Mouse (Mus musculus) midbrain, embryonic 10.5 days (tissue): Measurements from ENCODE around the gene Notch2. TPM values are rescaled to one million over a fixed set of nuclear protein-coding genes. Genes with fewer than 3 reads are reported as not detected.

Experiments used
- DNase-seq: peaks from one replicate; pipeline ENCODE4 v3.0.0-alpha.2; 2017; ENCODE audit warnings: low spot score
- H3K27ac ChIP-seq: fragments of 300-500 bp; sonication (generic); replicated peaks from 2 replicates; pipeline ENCODE4 v1.5.1; 2016; ENCODE audit warnings: mild to moderate bottlenecking
- H3K27me3 ChIP-seq: fragments of 300-500 bp; sonication (generic); 2 replicates; pipeline ENCODE4 v1.6.1; 2016; ENCODE audit warnings: low read depth, mild to moderate bottlenecking; ENCODE audit not compliant: poor library complexity, severe bottlenecking
- H3K36me3 ChIP-seq: fragments of 300-500 bp; sonication (generic); 2 replicates; pipeline ENCODE4 v1.6.1; 2016; ENCODE audit warnings: mild to moderate bottlenecking, moderate library complexity
- H3K4me1 ChIP-seq: fragments of 300-500 bp; sonication (generic); 2 replicates; pipeline ENCODE4 v1.6.1; 2016
- H3K4me3 ChIP-seq: fragments of 300-500 bp; sonication (generic); 2 replicates; pipeline ENCODE4 v1.5.1; 2016; ENCODE audit warnings: mild to moderate bottlenecking, moderate library complexity
- H3K9me3 ChIP-seq: fragments of 300-500 bp; sonication (generic); replicated peaks from 2 replicates; pipeline ENCODE4 v1.6.1; 2016; ENCODE audit warnings: mild to moderate bottlenecking
- WGBS: fragments of 180-500 bp; shearing (Covaris S2); methylation state at CpG from one replicate; pipeline ENCODE4 v1.1.7; 2016; 5-methylcytosine and 5-hydroxymethylcytosine counted together
- polyA plus RNA-seq: library from polyadenylated mRNA; unstranded; fragments of >200 nt; fragmentation: Nextera tagmentation; extraction: Ambion mirVana; gene quantifications from 2 replicates; pipeline ENCODE4 v1.2.1, GENCODE M21; 2016

The Notch2 gene
- polyA plus RNA-seq, 1 experiment from 2014 or later = 16.6 TPM

GRCm38 (mm10) chr3:98145204-98145603 is 131.9 kb downstream of the Notch2 start:
- no peaks in the 10 kb centered on the region for H3K9me3 ChIP-seq
- H3K4me1 ChIP-seq = no peaks in the 10 kb centered on the region
- H3K27ac ChIP-seq = no peak overlapping the region
- 89% methylated on average over 10 of the region's 10 CpGs for WGBS
- peaks cover 94% of the 10 kb centered on the region for H3K36me3 ChIP-seq
- no peak for DNase-seq
- H3K27me3 ChIP-seq = no peaks in the 10 kb centered on the region
- H3K4me3 ChIP-seq = no peak overlapping the region

GRCm38 (mm10) chr3:98146471-98147410 is 133.4 kb downstream of the Notch2 start:
- no peaks in the 10 kb centered on the region for H3K27me3 ChIP-seq
- H3K4me3 ChIP-seq = no peak overlapping the region
- H3K36me3 ChIP-seq = peaks cover 90% of the 10 kb centered on the region
- H3K27ac ChIP-seq = no peak overlapping the region
- no peaks in the 10 kb centered on the region for H3K9me3 ChIP-seq
- no peaks in the 10 kb centered on the region for H3K4me1 ChIP-seq
- 96% methylated on average over 29 of the region's 29 CpGs for WGBS
- no peak for DNase-seq

GRCm38 (mm10) chr3:98147706-98148105 is 134.4 kb downstream of the Notch2 start:
- WGBS = 93% methylated on average over 14 of the region's 14 CpGs
- Histone ChIP-seq H3K27ac (no peak overlapping the region), H3K4me1 (no peaks in the 10 kb centered on the region), H3K36me3 (peaks cover 80% of the 10 kb centered on the region), H3K27me3 (no peaks in the 10 kb centered on the region), H3K9me3 (no peaks in the 10 kb centered on the region), H3K4me3 (no peak overlapping the region)
- DNase-seq = no peak

- no peak for DNase-seq
- Histone ChIP-seq H3K27me3 (no peaks in the 10 kb centered on the region), H3K9me3 (no peaks in the 10 kb centered on the region), H3K36me3 (peaks cover 59% of the 10 kb centered on the region), H3K4me3 (no peak overlapping the region), H3K4me1 (no peaks in the 10 kb centered on the region), H3K27ac (no peak overlapping the region)
- 95% methylated on average over 11 of the region's 11 CpGs for WGBS
Observed at GRCm38 (mm10) chr3:98149881-98150280, 136.6 kb downstream of the Notch2 start.

- Histone ChIP-seq H3K9me3 (no peaks in the 10 kb centered on the region), H3K36me3 (peaks cover 47% of the 10 kb centered on the region), H3K27me3 (no peaks in the 10 kb centered on the region), H3K4me1 (no peaks in the 10 kb centered on the region), H3K4me3 (no peak overlapping the region), H3K27ac (no peak overlapping the region)
- 88% methylated on average over 10 of the region's 10 CpGs for WGBS
- DNase-seq = no peak
Observed at GRCm38 (mm10) chr3:98151016-98151415, 137.7 kb downstream of the Notch2 start.

GRCm38 (mm10) chr3:98153460-98153859 is 140.1 kb downstream of the Notch2 start:
- no peaks in the 10 kb centered on the region for H3K9me3 ChIP-seq
- no peak overlapping the region for H3K4me3 ChIP-seq
- H3K27ac ChIP-seq = no peak overlapping the region
- peaks cover 23% of the 10 kb centered on the region for H3K36me3 ChIP-seq
- DNase-seq = no peak
- peaks cover 3% of the 10 kb centered on the region; the same call in 1 of the 2 replicates for H3K4me1 ChIP-seq
- no peaks in the 10 kb centered on the region for H3K27me3 ChIP-seq

GRCm38 (mm10) chr3:98156158-98156557 is 142.8 kb downstream of the Notch2 start:
- Histone ChIP-seq H3K9me3 (no peaks in the 10 kb centered on the region), H3K27ac (no peak overlapping the region), H3K4me3 (no peak overlapping the region), H3K27me3 (no peaks in the 10 kb centered on the region), H3K4me1 (peaks cover 3% of the 10 kb centered on the region; the same call in 1 of the 2 replicates), H3K36me3 (0 out of 2 replicates have a peak, but pooled peaks cover 2% of the 10 kb centered on the region)
- DNase-seq = no peak
- 61% methylated on average over 4 of the region's 4 CpGs for WGBS

- no peak overlapping the region for H3K4me3 ChIP-seq
- no peak overlapping the region for H3K27ac ChIP-seq
- peaks cover 3% of the 10 kb centered on the region; the same call in 1 of the 2 replicates for H3K4me1 ChIP-seq
- 70% methylated on average over 2 of the region's 2 CpGs for WGBS
- H3K9me3 ChIP-seq = no peaks in the 10 kb centered on the region
- H3K27me3 ChIP-seq = no peaks in the 10 kb centered on the region
- no peaks in the 10 kb centered on the region for H3K36me3 ChIP-seq
- DNase-seq = no peak
Observed at GRCm38 (mm10) chr3:98157073-98157472, 143.7 kb downstream of the Notch2 start.

GRCm38 (mm10) chr3:98157585-98157984 is 144.3 kb downstream of the Notch2 start:
- H3K4me3 ChIP-seq = no peak overlapping the region

GRCm38 (mm10) chr3:98158646-98159045 is 145.3 kb downstream of the Notch2 start:
- DNase-seq = no peak
- peaks cover 3% of the 10 kb centered on the region; the same call in 1 of the 2 replicates for H3K4me1 ChIP-seq
- 77% methylated on average over 4 of the region's 4 CpGs for WGBS
- no peak overlapping the region for H3K4me3 ChIP-seq
- no peaks in the 10 kb centered on the region for H3K27me3 ChIP-seq
- no peaks in the 10 kb centered on the region for H3K9me3 ChIP-seq
- H3K36me3 ChIP-seq = no peaks in the 10 kb centered on the region
- 0 out of 2 replicates have a peak overlapping the region, but pooled peaks have one; percentile 46 for H3K27ac ChIP-seq

More at GRCm38 (mm10) chr3:98157585-98157984, 144.3 kb downstream of the Notch2 start:
- H3K36me3 ChIP-seq = no peaks in the 10 kb centered on the region
- H3K4me1 ChIP-seq = peaks cover 3% of the 10 kb centered on the region; the same call in 1 of the 2 replicates
- 73% methylated on average over 2 of the region's 2 CpGs for WGBS
- H3K9me3 ChIP-seq = no peaks in the 10 kb centered on the region
- no peak for DNase-seq
- H3K27me3 ChIP-seq = no peaks in the 10 kb centered on the region
- H3K27ac ChIP-seq = no peak overlapping the region

GRCm38 (mm10) chr3:98159289-98159688 is 146.0 kb downstream of the Notch2 start:
- Histone ChIP-seq H3K4me1 (peaks cover 3% of the 10 kb centered on the region; the same call in 1 of the 2 replicates), H3K36me3 (no peaks in the 10 kb centered on the region), H3K4me3 (no peak overlapping the region), H3K27ac (no peak overlapping the region), H3K27me3 (no peaks in the 10 kb centered on the region), H3K9me3 (no peaks in the 10 kb centered on the region)
- WGBS = 85% methylated on average over 4 of the region's 4 CpGs
- DNase-seq = no peak

GRCm38 (mm10) chr3:98160330-98160729 is 147.0 kb downstream of the Notch2 start, which contains the start of gene Adam30:
Gene Adam30 (plus strand): TSS chr3:98160630.
- peaks cover 3% of the 10 kb centered on the region; the same call in 1 of the 2 replicates for H3K4me1 ChIP-seq
- H3K27me3 ChIP-seq = no peaks in the 10 kb centered on the region
- WGBS = 82% methylated on average over 17 of the region's 17 CpGs
- H3K4me3 ChIP-seq = no peak within 1 kb of the TSS
- DNase-seq = no peak
- H3K27ac ChIP-seq = no peak within 1 kb of the TSS
- no peaks in the 10 kb centered on the region for H3K36me3 ChIP-seq
- H3K9me3 ChIP-seq = no peaks in the 10 kb centered on the region

GRCm38 (mm10) chr3:98178340-98178739 is 165.0 kb downstream of the Notch2 start:
- DNase-seq = no peak
- H3K36me3 ChIP-seq = no peaks in the 10 kb centered on the region
- H3K4me1 ChIP-seq = peaks cover 5% of the 10 kb centered on the region; the same call in 1 of the 2 replicates
- WGBS = 85% methylated on average over 4 of the region's 4 CpGs
- no peaks in the 10 kb centered on the region for H3K27me3 ChIP-seq
- no peak overlapping the region for H3K27ac ChIP-seq
- H3K4me3 ChIP-seq = no peak overlapping the region
- no peaks in the 10 kb centered on the region; the same call in 1 of the 2 replicates for H3K9me3 ChIP-seq
